Mouse (Mus musculus): ENCODE data around the gene Ikbip. TPM values are rescaled to one million over a fixed set of nuclear protein-coding genes. Genes with fewer than 3 reads are reported as not detected.

Gene Ikbip
- polyA plus RNA-seq, 1 experiment, result 5.7 TPM

DNA sequence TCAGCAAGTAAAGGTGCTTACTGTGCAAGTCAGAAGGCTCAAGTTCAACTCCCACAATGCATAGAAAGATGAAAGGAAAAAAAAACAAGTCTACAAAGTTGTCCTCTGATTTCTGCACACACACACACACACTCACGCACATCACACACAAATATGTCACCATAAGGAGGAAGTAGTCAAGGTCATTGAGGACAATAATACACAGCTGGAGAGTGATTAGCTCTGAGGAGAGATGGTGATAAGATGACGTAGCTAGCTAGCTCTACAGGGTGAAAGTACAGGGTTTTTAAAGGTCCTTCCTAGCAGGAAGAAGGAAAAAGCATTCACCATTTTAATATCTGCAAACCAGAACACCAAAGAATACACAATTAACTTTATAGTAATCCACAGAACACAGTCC lies 44.7 kb downstream of the Ikbip start:
- 43% methylated on average over 2 of the region's 2 CpGs for WGBS
- TF ChIP-seq POLR2A (IDR thresholded peaks at IDR 0.05; ENCODE audit: borderline replicate concordance, extremely low read depth, low read depth, low read length) (no peak), CTCF (IDR thresholded peaks at IDR 0.05; ENCODE audit: insufficient read depth, low read length) (no peak)
- Histone ChIP-seq H3K4me3 (replicated peaks; ENCODE audit: extremely low read depth, low read depth, low read length) (no peak overlapping the region), H3K4me1 (ENCODE audit: control insufficient read depth, insufficient read depth, low read length) (no peaks in the 10 kb centered on the region)
- DNase-seq, result no peak

DNA sequence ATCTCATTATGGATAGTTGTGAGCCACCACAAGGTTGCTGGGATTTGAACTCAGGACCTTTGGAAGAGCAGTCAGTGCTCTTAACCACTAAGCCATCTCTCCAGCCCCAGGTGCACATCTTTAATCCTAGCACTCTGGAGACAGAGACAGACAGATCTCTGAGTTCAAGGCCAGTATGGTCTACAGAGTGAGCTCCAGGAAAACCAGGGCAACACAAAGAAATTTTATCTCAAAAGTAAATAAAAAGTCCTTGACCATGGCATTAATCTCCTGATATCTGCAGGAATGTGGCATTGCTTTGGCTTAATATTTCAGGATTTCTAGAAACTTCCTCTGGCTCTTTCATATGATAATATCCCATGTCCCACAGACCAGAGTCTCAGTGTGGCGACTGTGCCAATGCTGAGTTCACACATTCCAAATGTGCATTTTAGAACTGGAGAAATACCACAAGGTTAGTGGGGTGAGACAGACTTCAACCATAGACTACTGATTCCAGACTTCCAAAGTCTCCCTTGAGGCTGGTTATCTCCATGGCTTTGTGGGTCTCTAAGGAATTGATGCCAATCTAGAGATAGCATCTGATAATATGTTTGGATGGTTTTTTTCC lies 45.9 kb downstream of the Ikbip start:
- no peak for DNase-seq
- Histone ChIP-seq H3K4me3 (replicated peaks; ENCODE audit: extremely low read depth, low read depth, low read length) (no peak overlapping the region), H3K4me1 (ENCODE audit: control insufficient read depth, insufficient read depth, low read length) (no peaks in the 10 kb centered on the region)
- 67% methylated on average over 1 of the region's 1 CpGs for WGBS
- TF ChIP-seq CTCF (IDR thresholded peaks at IDR 0.05; ENCODE audit: insufficient read depth, low read length) (no peak), POLR2A (IDR thresholded peaks at IDR 0.05; ENCODE audit: borderline replicate concordance, extremely low read depth, low read depth, low read length) (no peak)

GRCm38 (mm10) chr10:91130792-91131191 lies 48.1 kb downstream of the Ikbip start:
- WGBS, result 85% methylated on average over 3 of the region's 3 CpGs
- TF ChIP-seq POLR2A (IDR thresholded peaks at IDR 0.05; ENCODE audit: borderline replicate concordance, extremely low read depth, low read depth, low read length) (no peak), CTCF (IDR thresholded peaks at IDR 0.05; ENCODE audit: insufficient read depth, low read length) (no peak)
- no peaks in the 10 kb centered on the region for H3K4me1 ChIP-seq (ENCODE audit: control insufficient read depth, insufficient read depth, low read length)
- no peak overlapping the region for H3K4me3 ChIP-seq (replicated peaks; ENCODE audit: extremely low read depth, low read depth, low read length)
- DNase-seq, result no peak

GRCm38 (mm10) chr10:91131565-91131964 lies 48.8 kb downstream of the Ikbip start:
- WGBS, result 82% methylated on average over 1 of the region's 1 CpGs
- Histone ChIP-seq H3K4me1 (ENCODE audit: control insufficient read depth, insufficient read depth, low read length) (no peaks in the 10 kb centered on the region), H3K4me3 (replicated peaks; ENCODE audit: extremely low read depth, low read depth, low read length) (no peak overlapping the region)
- TF ChIP-seq CTCF (IDR thresholded peaks at IDR 0.05; ENCODE audit: insufficient read depth, low read length), result no peak
- TF ChIP-seq POLR2A (IDR thresholded peaks at IDR 0.05; ENCODE audit: borderline replicate concordance, extremely low read depth, low read depth, low read length), result no peak
- no peak for DNase-seq

DNA sequence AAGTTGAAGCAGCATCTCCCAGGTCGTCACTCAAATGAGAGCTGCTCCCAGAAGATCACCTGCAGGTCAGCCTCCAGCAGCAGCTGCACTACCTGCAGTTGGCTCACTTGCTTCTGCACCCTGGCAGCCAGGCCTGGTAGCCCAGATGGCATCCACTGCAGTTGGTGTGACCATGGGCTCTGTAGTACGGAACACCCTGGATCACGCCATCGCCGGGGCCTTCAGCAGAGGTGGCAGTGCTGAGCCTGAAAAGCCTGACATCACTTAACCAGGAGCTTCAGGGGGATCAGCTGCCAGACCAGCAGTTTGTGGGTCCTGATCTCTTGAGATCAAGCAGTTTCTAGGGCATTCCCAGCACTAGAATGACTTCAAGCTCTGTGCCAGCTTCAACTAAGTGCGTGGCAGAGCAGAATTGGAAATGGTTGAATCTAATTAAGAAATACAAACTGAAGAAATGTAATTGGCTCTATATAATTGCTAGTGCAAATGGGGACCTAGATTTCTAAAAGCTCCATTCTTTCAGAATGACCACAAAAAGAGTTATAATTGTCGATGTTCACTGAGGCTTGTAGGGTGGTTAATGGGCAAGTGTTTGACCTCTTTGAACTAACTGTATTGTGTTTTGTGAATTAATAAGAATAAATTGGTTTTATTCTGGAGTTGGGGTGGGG lies 52.7 kb downstream of the Ikbip start:
- no peaks in the 10 kb centered on the region for H3K4me1 ChIP-seq (ENCODE audit: control insufficient read depth, insufficient read depth, low read length)
- TF ChIP-seq POLR2A (IDR thresholded peaks at IDR 0.05; ENCODE audit: borderline replicate concordance, extremely low read depth, low read depth, low read length), result no peak
- DNase-seq, result no peak
- whole genome bisulfite sequencing, result 96% methylated on average over 7 of the region's 7 CpGs
- no peak overlapping the region for H3K4me3 ChIP-seq (replicated peaks; ENCODE audit: extremely low read depth, low read depth, low read length)

- 73% methylated on average over 9 of the region's 9 CpGs for WGBS
- DNase-seq, result no peak
- Histone ChIP-seq H3K4me3 (replicated peaks; ENCODE audit: extremely low read depth, low read depth, low read length) (no peak overlapping the region), H3K4me1 (ENCODE audit: control insufficient read depth, insufficient read depth, low read length) (no peaks in the 10 kb centered on the region)
- TF ChIP-seq CTCF (IDR thresholded peaks at IDR 0.05; ENCODE audit: insufficient read depth, low read length) (no peak), POLR2A (IDR thresholded peaks at IDR 0.05; ENCODE audit: borderline replicate concordance, extremely low read depth, low read depth, low read length) (no peak)
These were observed 54.7 kb downstream of the Ikbip start for GRCm38 (mm10) chr10:91137400-91137799.

DNA sequence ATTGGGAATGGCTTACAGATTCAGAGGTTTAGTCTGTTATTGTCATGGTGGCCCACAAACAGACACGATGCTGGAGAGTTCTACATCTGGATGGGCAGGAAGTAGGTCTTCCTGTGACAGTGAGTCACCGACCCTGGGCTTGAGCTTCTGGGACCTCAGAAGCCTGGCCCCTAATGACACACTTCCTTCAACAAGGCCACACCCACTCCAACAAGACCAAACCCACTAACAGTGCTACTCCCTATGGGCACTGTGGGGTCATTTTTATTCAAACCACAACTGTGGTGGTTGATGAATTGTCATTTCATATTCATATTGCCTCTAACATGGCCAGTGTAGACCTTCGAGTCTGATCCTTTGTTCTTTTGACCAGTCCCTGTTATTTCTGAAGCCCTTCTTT lies 55.6 kb downstream of the Ikbip start:
- TF ChIP-seq CTCF (IDR thresholded peaks at IDR 0.05; ENCODE audit: insufficient read depth, low read length) (no peak), POLR2A (IDR thresholded peaks at IDR 0.05; ENCODE audit: borderline replicate concordance, extremely low read depth, low read depth, low read length) (no peak)
- Histone ChIP-seq H3K4me1 (ENCODE audit: control insufficient read depth, insufficient read depth, low read length) (no peaks in the 10 kb centered on the region), H3K4me3 (replicated peaks; ENCODE audit: extremely low read depth, low read depth, low read length) (no peak overlapping the region)
- 40% methylated on average over 3 of the region's 3 CpGs for WGBS
- no peak for DNase-seq

DNA sequence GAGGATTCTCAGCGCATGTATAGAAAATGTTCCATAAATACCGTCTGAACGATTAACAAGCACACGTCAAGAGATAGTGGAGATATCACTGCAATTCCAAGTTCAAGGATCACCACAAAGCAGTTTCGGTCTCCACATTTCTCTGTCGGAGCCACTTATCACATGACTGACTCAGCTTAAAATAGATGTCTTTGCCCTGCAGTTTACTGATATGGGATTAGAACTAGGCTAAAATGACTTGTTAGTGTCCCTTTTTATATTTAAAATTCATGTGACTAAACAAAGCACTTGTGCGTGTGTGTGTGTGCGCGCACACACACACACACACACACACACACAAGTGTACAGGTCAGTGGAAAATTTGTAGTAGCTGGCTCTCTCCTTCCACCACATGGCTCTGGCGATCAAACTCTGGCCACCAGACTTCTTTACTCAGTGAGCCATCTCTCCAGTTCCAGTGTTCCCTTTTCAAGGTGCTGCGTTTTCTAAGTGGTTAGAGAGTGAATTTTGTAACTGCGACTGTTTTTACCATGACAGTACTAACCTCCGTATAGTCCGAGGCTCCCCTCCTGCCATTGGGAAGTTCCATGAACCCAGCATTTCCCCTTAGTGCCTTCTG lies 56.5 kb downstream of the Ikbip start:
- WGBS, result 85% methylated on average over 14 of the region's 14 CpGs
- TF ChIP-seq POLR2A (IDR thresholded peaks at IDR 0.05; ENCODE audit: borderline replicate concordance, extremely low read depth, low read depth, low read length) (no peak), CTCF (IDR thresholded peaks at IDR 0.05; ENCODE audit: insufficient read depth, low read length) (no peak)
- Histone ChIP-seq H3K4me3 (replicated peaks; ENCODE audit: extremely low read depth, low read depth, low read length) (no peak overlapping the region), H3K4me1 (ENCODE audit: control insufficient read depth, insufficient read depth, low read length) (no peaks in the 10 kb centered on the region)
- DNase-seq, result no peak

GRCm38 (mm10) chr10:91141564-91141963 lies 58.8 kb downstream of the Ikbip start:
- no peak for DNase-seq
- 20% methylated on average over 2 of the region's 2 CpGs for WGBS
- Histone ChIP-seq H3K4me3 (replicated peaks; ENCODE audit: extremely low read depth, low read depth, low read length) (no peak overlapping the region), H3K4me1 (ENCODE audit: control insufficient read depth, insufficient read depth, low read length) (no peaks in the 10 kb centered on the region)
- peak; percentile 31; the same call in 1 of the 2 replicates for TF ChIP-seq CTCF (IDR thresholded peaks at IDR 0.05; ENCODE audit: insufficient read depth, low read length)
- no peak for TF ChIP-seq POLR2A (IDR thresholded peaks at IDR 0.05; ENCODE audit: borderline replicate concordance, extremely low read depth, low read depth, low read length)

Data from lung, adult 2 months (tissue).